Mouse (Mus musculus) large intestine, adult 2 months (tissue): ENCODE measurements around the gene Brf1. TPM values are rescaled to one million over a fixed set of nuclear protein-coding genes. Genes with fewer than 3 reads are reported as not detected.

Experiments
- DNase-seq: peaks from one replicate; pipeline ENCODE4 v3.0.0-alpha.2; 2012; ENCODE audit warnings: low read depth, low spot score
- WGBS: fragments of 180-500 bp; shearing (Covaris S2); methylation state at CpG from one replicate; pipeline ENCODE4 v1.1.7; 2018; 5-methylcytosine and 5-hydroxymethylcytosine counted together
- polyA plus RNA-seq: library from polyadenylated mRNA; depleted of rRNA; stranded (reverse); fragments of >200 nt; gene quantifications from 2 replicates; pipeline ENCODE4 v1.2.3, GENCODE M21; 2012; rRNA removed

The Brf1 gene
- polyA plus RNA-seq, 1 experiment, result 23.4 TPM

- DNase-seq, result no peak
- 84% methylated on average over 16 of the region's 16 CpGs for WGBS
Observed at GRCm38 (mm10) chr12:112916698-112917400, 83.7 kb downstream of the Brf1 start.

- 54% methylated on average over 13 of the region's 13 CpGs for whole genome bisulfite sequencing
- DNase-seq, result no peak
Observed at GRCm38 (mm10) chr12:112915587-112915986, 84.9 kb downstream of the Brf1 start.

DNA sequence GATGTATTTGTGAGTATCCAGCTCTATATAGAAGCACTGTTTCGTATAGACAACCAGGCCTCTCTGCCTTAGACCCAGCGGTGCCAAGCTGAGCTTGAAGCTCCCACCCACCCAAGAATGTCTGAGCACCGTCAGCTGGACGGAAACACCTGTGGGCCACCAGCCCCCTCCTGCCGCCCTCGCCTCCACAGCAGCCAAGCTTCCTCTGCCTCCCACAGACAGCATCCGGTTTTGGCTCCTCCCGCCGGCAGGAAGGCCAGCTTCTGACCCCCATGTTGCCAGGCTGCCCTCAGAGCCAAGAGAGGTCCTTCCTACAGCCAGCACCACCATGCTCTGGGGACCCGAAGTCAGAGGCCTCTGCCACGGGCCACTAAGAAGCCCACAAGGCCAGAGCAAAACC, 86.0 kb downstream of the Brf1 start:
- WGBS, result 79% methylated on average over 11 of the region's 11 CpGs
- no peak for DNase-seq

- WGBS, result 94% methylated on average over 28 of the region's 28 CpGs
- DNase-seq, result no peak
Observed at GRCm38 (mm10) chr12:112912951-112913745, 87.4 kb downstream of the Brf1 start.

- 82% methylated on average over 17 of the region's 17 CpGs for WGBS
Observed at GRCm38 (mm10) chr12:112911701-112912100, 88.8 kb downstream of the Brf1 start.

More at GRCm38 (mm10) chr12:112911701-112912100, 88.8 kb downstream of the Brf1 start:
- DNase-seq, result no peak

Other genes with a start within 250 kb of the Brf1 start
- 39.4 and 46.9 TPM in 2 replicates for gene Pld4, start 240.0 kb downstream of the Brf1 start, polyA plus RNA-seq
- 1.4 and 1.6 TPM in 2 replicates for gene Ahnak2, start 198.0 kb downstream of the Brf1 start, polyA plus RNA-seq
- 1.8 and 2.2 TPM in 2 replicates for gene Clba1, start 191.8 kb downstream of the Brf1 start, polyA plus RNA-seq
- gene Cdca4, start 171.3 kb downstream of the Brf1 start, polyA plus RNA-seq, result 25.2 and 26.2 TPM in 2 replicates
- gene Gpr132, start 132.5 kb downstream of the Brf1 start, polyA plus RNA-seq, result 6.2 and 8.6 TPM in 2 replicates
- gene Jag2, start 70.9 kb downstream of the Brf1 start, polyA plus RNA-seq, result 4.6 and 6.0 TPM in 2 replicates
- 55.7 and 58.3 TPM in 2 replicates for gene Nudt14, start 58.6 kb downstream of the Brf1 start, polyA plus RNA-seq
- gene Btbd6, start 24.2 kb downstream of the Brf1 start, polyA plus RNA-seq, result 29.5 and 33.9 TPM in 2 replicates
- 19.3 and 26.8 TPM in 2 replicates for gene Pacs2, start 13.8 kb upstream of the Brf1 start, polyA plus RNA-seq
- gene Tex22, start 73.8 kb upstream of the Brf1 start, polyA plus RNA-seq, result 0.14 and 0.29 TPM in 2 replicates
- gene Mta1, start 97.6 kb upstream of the Brf1 start, polyA plus RNA-seq, result 26.5 and 35.5 TPM in 2 replicates
- 81.7 and 87.2 TPM in 2 replicates for gene Crip2, start 139.5 kb upstream of the Brf1 start, polyA plus RNA-seq
- gene Crip1, start 145.6 kb upstream of the Brf1 start, polyA plus RNA-seq, result 11,187 and 15,272 TPM in 2 replicates
- gene Tedc1, start 155.7 kb upstream of the Brf1 start, polyA plus RNA-seq, result 17.6 and 25.5 TPM in 2 replicates
- 0.88 and 1.3 TPM in 2 replicates for gene Tmem121, start 185.2 kb upstream of the Brf1 start, polyA plus RNA-seq